Mouse (Mus musculus) heart, adult 2 months (tissue): ENCODE results near the gene Ascl4. TPM values are rescaled to one million over a fixed set of nuclear protein-coding genes. Genes with fewer than 3 reads are reported as not detected.

Experiments used
- DNase-seq, 2 experiments: peaks; one replicate each; pipeline ENCODE4 v3.0.0; 2021
- H3K27ac ChIP-seq: fragments of 200-600 bp; 2 replicates; pipeline ENCODE4 v1.8.1; 2022
- H3K27me3 ChIP-seq: fragments of 200-500 bp; 2 replicates; pipeline ENCODE4 v1.6.1; 2012; ENCODE audit warnings: mild to moderate bottlenecking, low read length, inconsistent platforms, mixed read lengths; ENCODE audit not compliant: control insufficient read depth, insufficient read depth
- H3K36me3 ChIP-seq: fragments of 200-500 bp; 2 replicates; pipeline ENCODE4 v1.6.1; 2012; ENCODE audit warnings: low read length, inconsistent platforms; ENCODE audit not compliant: control insufficient read depth, insufficient read depth
- H3K4me1 ChIP-seq: fragments of 200-500 bp; 2 replicates; pipeline ENCODE4 v1.6.1; 2011; ENCODE audit warnings: low read length; ENCODE audit not compliant: control insufficient read depth, insufficient read depth
- H3K4me3 ChIP-seq: fragments of 200-600 bp; 2 replicates; pipeline ENCODE4 v1.8.1; 2022
- H3K79me2 ChIP-seq: fragments of 200-500 bp; replicated peaks from 2 replicates; pipeline ENCODE4 v1.6.1; 2012; ENCODE audit warnings: mild to moderate bottlenecking, inconsistent platforms, low read length, moderate library complexity, mixed read lengths; ENCODE audit not compliant: control insufficient read depth, insufficient read depth
- H3K9ac ChIP-seq: fragments of 200-500 bp; 2 replicates; pipeline ENCODE4 v1.6.1; 2012; ENCODE audit warnings: low read depth, mild to moderate bottlenecking, control low read depth, inconsistent platforms, low read length, mixed read lengths
- CTCF ChIP-seq: fragments of 200-600 bp; IDR thresholded peaks from 2 replicates; pipeline ENCODE4 v1.8.1; 2022; ENCODE audit warnings: antibody characterized with exemption, mild to moderate bottlenecking, moderate library complexity
- EP300 ChIP-seq: fragments of 200-500 bp; IDR thresholded peaks from 2 replicates; pipeline ENCODE4 v1.6.1; 2011; ENCODE audit warnings: low read depth, low read length, control low read depth; ENCODE audit not compliant: insufficient read depth
- POLR2A ChIP-seq: fragments of 200-500 bp; IDR thresholded peaks from 2 replicates; pipeline ENCODE4 v1.6.1; 2011; ENCODE audit warnings: mild to moderate bottlenecking, low read depth, low read length, control low read depth; ENCODE audit not compliant: insufficient read depth
- WGBS: fragments of 180-500 bp; shearing (Covaris S2); methylation state at CpG from one replicate; pipeline ENCODE4 v1.1.7; 2018; 5-methylcytosine and 5-hydroxymethylcytosine counted together
- intact Hi-C: fragments of 180-260 bp; cut with DNase I; formaldehyde crosslinking; loops from one replicate; pipeline ENCODE4 v1.15.1; 2025
- polyA plus RNA-seq: library from polyadenylated mRNA; depleted of rRNA; stranded (reverse); fragments of >200 nt; gene quantifications from 2 replicates; pipeline ENCODE4 v1.2.3, GENCODE M21; 2012
- total RNA-seq, 2 experiments: library from RNA; stranded (reverse); gene quantifications; 2 replicates each; pipeline ENCODE4 v1.2.3; 2021

The Ascl4 gene
- total and polyA plus RNA-seq, 3 experiments: not detected

DNA sequence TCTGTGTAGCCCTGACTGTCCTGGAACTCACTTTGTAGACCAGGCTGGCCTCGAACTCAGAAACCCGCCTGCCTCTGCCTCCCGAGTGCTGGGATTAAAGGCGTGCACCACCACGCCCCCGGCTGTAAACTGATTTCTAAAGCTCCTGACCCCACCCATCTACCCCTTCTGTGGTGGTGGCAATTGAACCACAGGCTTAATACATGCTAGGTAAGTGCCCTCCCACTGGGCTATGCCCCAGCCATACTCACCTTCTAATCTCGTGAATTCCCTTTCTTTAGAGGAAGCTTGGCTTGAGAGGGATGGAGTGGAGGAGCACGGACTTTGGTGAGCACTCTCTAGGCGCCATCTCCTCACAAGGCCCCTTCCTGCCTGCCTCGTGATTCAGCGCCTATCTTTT is 2.5 kb downstream of the Ascl4 start:
- H3K27ac ChIP-seq: no peak overlapping the region
- no peak overlapping the region for H3K9ac ChIP-seq
- peaks cover 2% of the 10 kb centered on the region; the same call in 1 of the 2 replicates for H3K27me3 ChIP-seq
- 87% methylated on average over 11 of the region's 11 CpGs for WGBS
- H3K79me2 ChIP-seq: no peaks in the 10 kb centered on the region
- H3K4me1 ChIP-seq: no peaks in the 10 kb centered on the region; the same call in 1 of the 2 replicates
- TF ChIP-seq POLR2A: no peak
- TF ChIP-seq EP300: no peak
- TF ChIP-seq CTCF: no peak
- H3K4me3 ChIP-seq: no peak overlapping the region
- DNase-seq: no peak
- intact Hi-C loops: no loop called here
- H3K36me3 ChIP-seq: no peaks in the 10 kb centered on the region

DNA sequence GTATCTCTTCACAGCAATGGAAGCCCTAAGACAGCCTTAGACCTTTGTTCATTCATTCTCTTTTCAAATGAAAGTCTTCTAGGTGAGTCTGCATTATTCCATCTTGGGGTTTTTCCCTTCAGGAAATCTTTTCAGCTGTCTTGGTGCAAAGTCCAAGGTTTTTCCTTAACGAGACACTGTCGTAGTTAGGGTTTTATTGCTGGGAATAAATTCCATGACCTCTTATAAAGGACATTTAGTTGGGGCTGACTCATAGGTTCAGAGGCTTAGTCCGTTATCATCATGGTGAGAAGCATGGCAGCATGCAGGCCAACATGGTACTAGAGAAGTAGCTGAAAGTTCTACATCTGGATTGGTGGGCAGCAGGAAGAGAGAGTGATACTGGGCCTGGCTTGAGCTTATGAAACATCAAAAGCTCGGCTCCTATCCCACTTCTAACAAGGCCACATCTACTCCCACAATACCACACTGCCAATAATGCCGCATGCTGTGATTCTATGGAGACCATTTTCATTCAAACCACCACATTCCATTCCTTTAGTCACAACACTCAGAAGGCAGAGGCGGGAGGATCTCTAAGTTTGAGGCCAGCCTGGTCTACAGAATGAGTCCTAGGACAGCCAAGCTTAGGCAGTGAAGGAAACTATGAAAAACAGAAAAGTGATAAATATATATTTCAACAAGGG is 8.9 kb downstream of the Ascl4 start:
- WGBS: 97% methylated on average over 6 of the region's 6 CpGs
- H3K9ac ChIP-seq: no peak overlapping the region
- H3K36me3 ChIP-seq: no peaks in the 10 kb centered on the region
- DNase-seq: no peak
- no peaks in the 10 kb centered on the region for H3K27me3 ChIP-seq
- intact Hi-C loops: no loop called here
- H3K4me1 ChIP-seq: no peaks in the 10 kb centered on the region
- no peak overlapping the region for H3K4me3 ChIP-seq
- TF ChIP-seq EP300 (no peak), POLR2A (no peak), CTCF (no peak)
- no peaks in the 10 kb centered on the region for H3K79me2 ChIP-seq
- H3K27ac ChIP-seq: no peak overlapping the region

DNA sequence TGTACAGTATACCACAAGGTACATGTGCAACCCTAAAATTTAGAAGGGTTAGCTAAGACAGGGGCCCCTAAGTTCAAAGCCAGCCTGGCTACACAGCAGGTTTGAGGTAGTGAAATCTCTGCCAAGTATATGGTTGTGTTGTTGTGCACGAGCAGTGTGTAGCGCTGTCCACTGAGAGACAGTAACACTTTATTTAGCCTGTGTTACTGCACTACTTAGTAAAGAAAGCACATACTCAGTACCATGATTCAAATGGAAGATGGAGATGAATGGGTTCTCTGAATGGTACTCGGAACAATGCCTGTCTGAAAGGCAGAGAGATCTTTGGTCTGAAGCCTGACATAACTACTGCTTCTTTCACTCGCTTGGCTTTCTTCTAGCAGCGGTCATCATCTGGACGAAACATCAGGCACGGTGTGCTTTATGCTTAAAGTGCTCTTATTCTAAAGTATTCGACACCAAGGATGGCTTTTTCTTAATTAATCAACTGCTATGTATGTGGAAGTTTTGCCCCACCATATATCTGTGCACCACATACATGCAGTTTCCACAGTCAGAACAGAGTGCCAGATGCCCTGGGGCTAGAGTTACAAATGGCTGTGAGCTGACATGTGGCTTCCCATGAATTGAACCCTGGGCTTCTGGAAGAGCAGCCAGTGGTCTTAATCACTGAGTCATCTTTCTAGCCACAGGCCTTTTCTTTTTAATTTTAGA is 21.2 kb downstream of the Ascl4 start:
- intact Hi-C loops: no loop called here
- TF ChIP-seq EP300 (no peak), POLR2A (no peak), CTCF (no peak)
- 93% methylated on average over 8 of the region's 8 CpGs for WGBS
- DNase-seq: no peak
- H3K27ac ChIP-seq: no peak overlapping the region
- H3K79me2 ChIP-seq: no peaks in the 10 kb centered on the region
- no peaks in the 10 kb centered on the region for H3K4me1 ChIP-seq
- peaks cover 8% of the 10 kb centered on the region for H3K36me3 ChIP-seq
- no peak overlapping the region for H3K9ac ChIP-seq
- no peak overlapping the region for H3K4me3 ChIP-seq
- no peaks in the 10 kb centered on the region for H3K27me3 ChIP-seq

DNA sequence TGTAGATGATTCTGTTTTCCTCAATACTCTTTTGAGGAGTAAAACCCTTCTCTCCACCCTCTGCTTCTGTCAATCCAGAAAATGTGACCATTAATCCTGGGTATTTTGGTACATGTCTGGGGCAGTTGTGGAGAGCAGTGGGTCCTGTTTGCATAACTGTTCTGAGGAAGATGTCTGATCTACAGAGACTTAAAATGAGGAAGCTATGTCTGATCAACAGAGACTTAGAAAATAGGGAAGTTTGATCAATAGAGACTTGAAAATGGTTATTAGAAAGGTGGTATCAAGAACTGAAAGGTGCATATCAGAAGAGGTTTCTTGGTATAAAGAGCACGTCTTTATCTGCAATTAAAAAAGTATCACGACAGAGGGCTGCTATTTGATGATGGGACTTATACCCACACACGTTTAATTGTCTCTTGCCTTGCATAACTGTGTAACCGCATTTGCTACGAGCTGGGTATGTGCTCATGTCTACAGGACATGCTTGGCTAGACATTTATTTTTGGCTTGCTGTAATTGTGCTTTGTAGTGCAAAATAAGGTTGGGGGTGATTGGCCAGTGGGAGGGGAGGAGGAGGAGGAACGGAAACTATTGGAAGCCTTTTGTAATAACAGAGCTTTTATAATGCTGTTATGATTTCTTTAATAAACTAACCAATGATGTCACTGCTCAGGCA is 24.4 kb downstream of the Ascl4 start:
- no peaks in the 10 kb centered on the region for H3K27me3 ChIP-seq
- 84% methylated on average over 6 of the region's 6 CpGs for WGBS
- no peaks in the 10 kb centered on the region for H3K4me1 ChIP-seq
- no peak for DNase-seq
- peaks cover 17% of the 10 kb centered on the region for H3K36me3 ChIP-seq
- no peak for TF ChIP-seq EP300
- TF ChIP-seq CTCF: no peak
- TF ChIP-seq POLR2A: no peak
- no peak overlapping the region for H3K9ac ChIP-seq
- H3K4me3 ChIP-seq: no peak overlapping the region
- H3K79me2 ChIP-seq: no peaks in the 10 kb centered on the region; the same call in 1 of the 2 replicates
- intact Hi-C loops: loop anchor here (10.0 kb wide), 1 partner anchor 753 kb away; the partner anchor contains the start of genes Hsp90b1 and Ttc41
- H3K27ac ChIP-seq: no peak overlapping the region

DNA sequence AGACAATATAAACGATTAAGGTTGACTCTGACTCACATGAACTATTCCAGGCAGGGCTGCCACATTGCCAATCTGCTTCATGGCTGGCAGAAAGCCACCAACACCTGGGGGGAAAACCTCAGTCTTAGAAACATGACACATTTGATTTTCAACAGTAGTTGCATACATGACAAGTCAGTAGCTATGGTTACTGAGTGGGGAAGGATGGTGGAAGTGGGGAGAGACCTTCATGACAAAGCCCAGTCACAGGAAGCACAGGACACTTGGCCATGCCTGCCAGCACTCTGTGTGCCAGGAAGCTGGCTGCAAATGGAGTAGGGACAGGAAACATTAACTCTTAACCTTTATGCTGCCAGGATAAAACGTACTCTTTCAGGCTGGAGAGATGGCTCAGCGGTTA is 25.9 kb downstream of the Ascl4 start:
- no peak overlapping the region for H3K4me3 ChIP-seq
- intact Hi-C loops: loop anchor here (10.0 kb wide), 1 partner anchor 751 kb away; the partner anchor contains the start of genes Hsp90b1 and Ttc41
- H3K4me1 ChIP-seq: no peaks in the 10 kb centered on the region
- DNase-seq: peak in 1 of 2 experiments; percentile 24
- no peak overlapping the region for H3K9ac ChIP-seq
- peaks cover 17% of the 10 kb centered on the region for H3K36me3 ChIP-seq
- no peak overlapping the region for H3K27ac ChIP-seq
- peaks cover 1% of the 10 kb centered on the region for H3K79me2 ChIP-seq
- WGBS: 37% methylated on average over 3 of the region's 3 CpGs
- no peaks in the 10 kb centered on the region for H3K27me3 ChIP-seq
- TF ChIP-seq EP300 (no peak), CTCF (no peak), POLR2A (no peak)
